Mouse (Mus musculus) kidney, adult 18-20 months (tissue): ENCODE data around the gene Pcbp4.

Experiments
- DNase-seq: peaks from one replicate; pipeline ENCODE4 v3.0.0; 2021

Gene Pcbp4

GRCm38 (mm10) chr9:106464751-106465541 lies 11.9 kb downstream of the Pcbp4 start:
- DNase-seq = peak; percentile 67

- no peak for DNase-seq
Measured at GRCm38 (mm10) chr9:106465571-106466200, 12.6 kb downstream of the Pcbp4 start, which contains the start of gene Gpr62. Gene Gpr62 (minus strand): TSS chr9:106465938.

GRCm38 (mm10) chr9:106466721-106467120 lies 13.6 kb downstream of the Pcbp4 start:
- no peak for DNase-seq

GRCm38 (mm10) chr9:106467746-106468145 lies 14.7 kb downstream of the Pcbp4 start:
- no peak for DNase-seq

- DNase-seq = no peak
Measured at GRCm38 (mm10) chr9:106469317-106469716, 16.2 kb downstream of the Pcbp4 start.

- no peak for DNase-seq
Measured at GRCm38 (mm10) chr9:106469776-106470175, 16.7 kb downstream of the Pcbp4 start.

GRCm38 (mm10) chr9:106470991-106471750 lies 18.1 kb downstream of the Pcbp4 start:
- DNase-seq = no peak

- peak; percentile 60 for DNase-seq
Measured at GRCm38 (mm10) chr9:106471892-106472291, 18.8 kb downstream of the Pcbp4 start.

GRCm38 (mm10) chr9:106472321-106472720 lies 19.2 kb downstream of the Pcbp4 start:
- no peak for DNase-seq

- DNase-seq = peak; percentile 42
Measured at GRCm38 (mm10) chr9:106473081-106473752, 20.1 kb downstream of the Pcbp4 start.

GRCm38 (mm10) chr9:106473753-106474105 lies 20.6 kb downstream of the Pcbp4 start:
- no peak for DNase-seq

- DNase-seq = peak; percentile 71
Measured at GRCm38 (mm10) chr9:106474456-106474855, 21.4 kb downstream of the Pcbp4 start.

GRCm38 (mm10) chr9:106475046-106475445 lies 22.0 kb downstream of the Pcbp4 start:
- no peak for DNase-seq

GRCm38 (mm10) chr9:106475663-106476001 lies 22.5 kb downstream of the Pcbp4 start, which contains the start of gene Rrp9:
Gene Rrp9 (plus strand): TSS chr9:106475963.
- no peak for DNase-seq

- DNase-seq = peak; percentile 72
Measured at GRCm38 (mm10) chr9:106476002-106476923, 23.2 kb downstream of the Pcbp4 start.

- DNase-seq = peak; percentile 99
Measured at GRCm38 (mm10) chr9:106476924-106477484, 23.9 kb downstream of the Pcbp4 start, which contains the start of gene Parp3. Gene Parp3 (minus strand): TSS chr9:106476949.

- DNase-seq = no peak
Measured at GRCm38 (mm10) chr9:106477649-106478048, 24.6 kb downstream of the Pcbp4 start.

GRCm38 (mm10) chr9:106478101-106478500 lies 25.0 kb downstream of the Pcbp4 start:
- DNase-seq = no peak

- DNase-seq = no peak
Measured at GRCm38 (mm10) chr9:106480541-106480940, 27.4 kb downstream of the Pcbp4 start.

GRCm38 (mm10) chr9:106481075-106481474 lies 28.0 kb downstream of the Pcbp4 start:
- DNase-seq = no peak

GRCm38 (mm10) chr9:106481676-106482075 lies 28.6 kb downstream of the Pcbp4 start:
- DNase-seq = no peak
